Mouse (Mus musculus) hindbrain, embryonic 12.5 days (tissue): Measurements from ENCODE around the gene Sirt7. TPM values are rescaled to one million over a fixed set of nuclear protein-coding genes. Genes with fewer than 3 reads are reported as not detected.

Experiments
- ATAC-seq: fragments of 200-750 bp; cut with Nextera tagmentation; 2 replicates; pipeline ENCODE4 v1.8.0; 2017; ENCODE audit warnings: moderate TSS enrichment; ENCODE audit not compliant: low FRiP score
- H3K27ac ChIP-seq: fragments of 300-500 bp; sonication (generic); 2 replicates; pipeline ENCODE4 v1.5.1; 2016; ENCODE audit warnings: mild to moderate bottlenecking
- H3K27me3 ChIP-seq: fragments of 300-500 bp; sonication (generic); 2 replicates; pipeline ENCODE4 v1.6.1; 2016; ENCODE audit warnings: mild to moderate bottlenecking
- H3K36me3 ChIP-seq: fragments of 300-500 bp; sonication (generic); 2 replicates; pipeline ENCODE4 v1.6.1; 2016; ENCODE audit warnings: mild to moderate bottlenecking
- H3K4me1 ChIP-seq: fragments of 300-500 bp; sonication (generic); 2 replicates; pipeline ENCODE4 v1.6.1; 2016
- H3K4me2 ChIP-seq: fragments of 300-500 bp; sonication (generic); replicated peaks from 2 replicates; pipeline ENCODE4 v1.6.1; 2016; ENCODE audit warnings: mild to moderate bottlenecking
- H3K4me3 ChIP-seq: fragments of 300-500 bp; sonication (generic); 2 replicates; pipeline ENCODE4 v1.5.1; 2016; ENCODE audit warnings: mild to moderate bottlenecking
- H3K9ac ChIP-seq: fragments of 300-500 bp; sonication (generic); 2 replicates; pipeline ENCODE4 v1.6.1; 2016; ENCODE audit warnings: mild to moderate bottlenecking, moderate library complexity
- H3K9me3 ChIP-seq: fragments of 300-500 bp; sonication (generic); replicated peaks from 2 replicates; pipeline ENCODE4 v1.6.1; 2016; ENCODE audit warnings: mild to moderate bottlenecking
- WGBS: fragments of 180-500 bp; shearing (Covaris S2); methylation state at CpG from one replicate; pipeline ENCODE4 v1.1.7; 2016; 5-methylcytosine and 5-hydroxymethylcytosine counted together
- polyA plus RNA-seq: library from polyadenylated mRNA; unstranded; fragments of >200 nt; fragmentation: Nextera tagmentation; extraction: Ambion mirVana; gene quantifications from 2 replicates; pipeline ENCODE4 v1.2.1, GENCODE M21; 2016

The Sirt7 gene
- 43.9 and 50.0 TPM in 2 replicates for polyA plus RNA-seq

- peak within 1 kb of the TSS; percentile 80 for H3K27ac ChIP-seq
- peak; percentile 29 for ATAC-seq
- peaks cover 55% of the 10 kb centered on the region for H3K36me3 ChIP-seq
- no peaks in the 10 kb centered on the region for H3K27me3 ChIP-seq
- peak within 1 kb of the TSS; percentile 99 for H3K4me3 ChIP-seq
- WGBS = 26% methylated on average over 5 of the region's 5 CpGs
- H3K4me1 ChIP-seq = peaks cover 29% of the 10 kb centered on the region
- no peaks in the 10 kb centered on the region for H3K9me3 ChIP-seq
- H3K4me2 ChIP-seq = peak within 1 kb of the TSS; percentile 99
- H3K9ac ChIP-seq = peak within 1 kb of the TSS; percentile 87
Observed at GRCm38 (mm10) chr11:120625152-120625775, at the start of gene Sirt7. Gene Sirt7, minus strand, starts transcription at chr11:120625240.

- peak overlapping the region; percentile 78 for H3K9ac ChIP-seq
- H3K27me3 ChIP-seq = no peaks in the 10 kb centered on the region
- WGBS = 41% methylated on average over 12 of the region's 12 CpGs
- H3K36me3 ChIP-seq = peaks cover 27% of the 10 kb centered on the region
- H3K9me3 ChIP-seq = no peaks in the 10 kb centered on the region
- H3K27ac ChIP-seq = peak overlapping the region; percentile 91
- ATAC-seq = peak; percentile 39
- H3K4me3 ChIP-seq = peak overlapping the region; percentile 73
- H3K4me1 ChIP-seq = peaks cover 10% of the 10 kb centered on the region
- H3K4me2 ChIP-seq = peak overlapping the region; percentile 80
Observed at GRCm38 (mm10) chr11:120673594-120674122, 48.6 kb upstream of the Sirt7 start.

DNA sequence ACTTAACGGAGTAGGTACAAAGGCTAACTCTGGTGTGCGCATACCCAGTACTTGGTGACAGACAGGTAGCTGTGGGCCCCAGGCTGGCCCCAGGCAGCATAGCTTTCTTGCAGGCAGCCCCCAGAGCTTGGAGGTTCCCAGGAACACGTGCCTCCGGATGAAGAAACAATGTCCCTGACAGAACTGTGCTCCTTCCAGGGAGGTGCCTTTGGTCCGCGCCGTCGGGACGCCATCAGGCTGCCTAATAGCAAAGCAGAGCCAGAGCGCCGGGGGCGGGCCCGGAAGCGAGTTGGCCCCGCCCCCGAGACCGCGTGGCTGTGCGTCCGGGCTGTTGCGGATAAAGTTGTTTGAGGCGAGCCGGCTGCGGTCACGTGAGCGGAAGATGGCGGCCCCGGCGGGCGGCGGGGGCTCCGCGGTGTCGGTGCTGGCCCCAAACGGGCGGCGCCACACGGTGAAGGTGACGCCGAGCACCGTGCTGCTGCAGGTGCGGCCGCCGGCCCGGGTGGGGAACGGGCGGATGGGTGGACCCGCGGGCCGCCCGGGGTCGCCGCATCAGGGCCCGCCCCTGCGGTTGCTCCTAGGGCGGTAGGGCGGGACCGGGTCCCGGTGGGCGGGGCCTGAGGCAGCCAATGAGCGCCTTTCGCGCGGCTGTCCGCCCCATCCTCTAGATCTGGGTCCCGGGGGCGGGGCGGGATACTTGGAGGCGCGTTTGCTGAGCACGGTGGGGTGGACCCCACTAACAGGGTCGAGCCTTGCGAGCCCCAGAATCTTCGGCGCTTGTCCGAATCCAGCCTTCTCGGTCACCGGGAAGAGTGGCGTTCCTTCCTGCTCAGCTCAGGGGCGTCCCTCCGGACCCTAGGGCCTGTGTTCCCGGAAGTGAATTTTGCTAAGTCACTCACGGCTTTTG lies 47.9 kb upstream of the Sirt7 start, which contains the start of gene Aspscr1:
TSS of gene Aspscr1 (plus strand) at position 287 of the 907 bp plus-strand sequence.
- H3K27ac ChIP-seq = peak within 1 kb of the TSS; percentile 91
- WGBS = 1% methylated on average over 71 of the region's 83 CpGs
- H3K9ac ChIP-seq = peak within 1 kb of the TSS; percentile 78
- H3K4me2 ChIP-seq = peak within 1 kb of the TSS; percentile 80
- H3K4me1 ChIP-seq = peaks cover 10% of the 10 kb centered on the region
- peak within 1 kb of the TSS; percentile 73 for H3K4me3 ChIP-seq
- peaks cover 20% of the 10 kb centered on the region for H3K36me3 ChIP-seq
- no peaks in the 10 kb centered on the region for H3K27me3 ChIP-seq
- ATAC-seq = peak; percentile 97
- no peaks in the 10 kb centered on the region for H3K9me3 ChIP-seq

DNA sequence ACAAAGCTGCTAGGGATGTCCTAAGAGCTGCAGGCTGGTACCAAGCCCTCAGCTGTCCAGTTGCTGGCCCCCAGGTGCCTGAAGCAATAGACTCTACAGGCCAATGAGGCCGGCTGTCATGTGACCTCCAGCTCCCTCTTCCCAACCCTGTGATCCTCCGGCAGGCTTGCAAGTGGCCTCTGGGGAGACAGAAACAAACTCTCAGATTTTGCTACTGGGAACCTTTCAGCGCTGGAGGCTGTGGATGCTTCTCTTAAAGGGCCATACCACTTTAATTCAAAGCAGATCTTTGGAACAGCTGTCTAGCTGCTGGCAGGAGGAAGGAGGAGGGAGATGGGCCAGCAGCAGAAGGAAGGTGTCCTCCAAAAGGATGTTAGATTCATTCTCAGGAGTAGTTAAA lies 41.6 kb upstream of the Sirt7 start:
- H3K9me3 ChIP-seq = no peaks in the 10 kb centered on the region
- peaks cover 6% of the 10 kb centered on the region; the same call in 1 of the 2 replicates for H3K4me1 ChIP-seq
- H3K4me3 ChIP-seq = no peak overlapping the region
- peaks cover 33% of the 10 kb centered on the region for H3K27me3 ChIP-seq
- H3K9ac ChIP-seq = no peak overlapping the region
- no peak overlapping the region for H3K27ac ChIP-seq
- ATAC-seq = no peak
- H3K4me2 ChIP-seq = no peak overlapping the region
- 11% methylated on average over 3 of the region's 3 CpGs for WGBS
- H3K36me3 ChIP-seq = no peaks in the 10 kb centered on the region

GRCm38 (mm10) chr11:120665406-120665805 lies 40.4 kb upstream of the Sirt7 start:
- Histone ChIP-seq H3K27ac (no peak overlapping the region), H3K9ac (no peak overlapping the region), H3K36me3 (no peaks in the 10 kb centered on the region), H3K4me3 (no peak overlapping the region), H3K4me2 (no peak overlapping the region), H3K4me1 (peaks cover 14% of the 10 kb centered on the region), H3K27me3 (peaks cover 45% of the 10 kb centered on the region), H3K9me3 (no peaks in the 10 kb centered on the region)
- WGBS = 62% methylated on average over 3 of the region's 3 CpGs
- ATAC-seq = no peak

GRCm38 (mm10) chr11:120663714-120664113 lies 38.7 kb upstream of the Sirt7 start:
- Histone ChIP-seq H3K4me1 (peaks cover 28% of the 10 kb centered on the region), H3K9me3 (no peaks in the 10 kb centered on the region), H3K4me3 (no peak overlapping the region), H3K27ac (no peak overlapping the region), H3K36me3 (no peaks in the 10 kb centered on the region), H3K27me3 (peaks cover 62% of the 10 kb centered on the region), H3K9ac (no peak overlapping the region), H3K4me2 (no peak overlapping the region)
- 74% methylated on average over 5 of the region's 5 CpGs for WGBS
- ATAC-seq = no peak

- no peak for ATAC-seq
- no peak overlapping the region for H3K4me3 ChIP-seq
- peaks cover 28% of the 10 kb centered on the region for H3K4me1 ChIP-seq
- peaks cover 71% of the 10 kb centered on the region for H3K27me3 ChIP-seq
- no peak overlapping the region for H3K9ac ChIP-seq
- 62% methylated on average over 6 of the region's 6 CpGs for WGBS
- H3K4me2 ChIP-seq = no peak overlapping the region
- no peaks in the 10 kb centered on the region for H3K9me3 ChIP-seq
- H3K27ac ChIP-seq = no peak overlapping the region
- H3K36me3 ChIP-seq = no peaks in the 10 kb centered on the region
Observed at GRCm38 (mm10) chr11:120662759-120663158, 37.7 kb upstream of the Sirt7 start.

DNA sequence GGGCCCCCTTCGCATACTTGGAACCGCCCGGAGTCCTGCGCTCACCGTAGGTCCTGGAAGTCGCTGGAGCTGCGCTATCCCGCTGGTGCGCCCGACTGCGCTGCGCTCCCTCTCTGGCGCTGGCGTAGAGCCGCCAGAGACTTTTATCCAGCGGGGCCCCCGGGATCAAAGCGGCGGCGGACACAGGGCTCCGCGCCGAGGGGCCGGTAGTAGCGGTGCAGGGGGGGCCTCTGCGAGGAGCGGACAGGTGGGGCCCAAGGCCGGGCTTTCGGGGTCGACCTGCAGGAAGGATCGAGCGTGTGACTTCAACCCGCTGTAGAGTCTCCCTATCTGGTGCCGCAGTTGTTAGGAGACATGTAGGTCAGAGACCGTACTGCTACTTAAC lies 36.0 kb upstream of the Sirt7 start, which contains the start of gene Notum:
TSS of gene Notum (minus strand) at position 100 of the 385 bp plus-strand sequence.
- H3K4me3 ChIP-seq = peak within 1 kb of the TSS; percentile 39
- ATAC-seq = no peak
- no peak within 1 kb of the TSS for H3K27ac ChIP-seq
- H3K27me3 ChIP-seq = peaks cover 88% of the 10 kb centered on the region
- H3K9me3 ChIP-seq = no peaks in the 10 kb centered on the region
- peaks cover 23% of the 10 kb centered on the region for H3K4me1 ChIP-seq
- peak within 1 kb of the TSS; percentile 58 for H3K9ac ChIP-seq
- WGBS = 2% methylated on average over 35 of the region's 35 CpGs
- peak within 1 kb of the TSS; percentile 59 for H3K4me2 ChIP-seq
- H3K36me3 ChIP-seq = no peaks in the 10 kb centered on the region

GRCm38 (mm10) chr11:120660301-120661075 lies 35.4 kb upstream of the Sirt7 start:
- Histone ChIP-seq H3K27ac (no peak overlapping the region), H3K9me3 (no peaks in the 10 kb centered on the region), H3K9ac (peak overlapping the region; percentile 58), H3K4me3 (peak overlapping the region; percentile 39), H3K4me1 (peaks cover 23% of the 10 kb centered on the region), H3K36me3 (no peaks in the 10 kb centered on the region), H3K4me2 (peak overlapping the region; percentile 59), H3K27me3 (peaks cover 91% of the 10 kb centered on the region)
- ATAC-seq = peak; percentile 52; the same call in 1 of the 2 replicates
- under 1% methylated on average over 76 of the region's 95 CpGs for WGBS

- H3K4me1 ChIP-seq = peaks cover 23% of the 10 kb centered on the region
- H3K36me3 ChIP-seq = no peaks in the 10 kb centered on the region
- no peak for ATAC-seq
- H3K9me3 ChIP-seq = no peaks in the 10 kb centered on the region
- H3K27ac ChIP-seq = no peak overlapping the region
- peaks cover 89% of the 10 kb centered on the region for H3K27me3 ChIP-seq
- H3K4me3 ChIP-seq = peak overlapping the region; percentile 39
- WGBS = 2% methylated on average over 50 of the region's 50 CpGs
- peak overlapping the region; percentile 59 for H3K4me2 ChIP-seq
- H3K9ac ChIP-seq = peak overlapping the region; percentile 58; the same call in 1 of the 2 replicates
Observed at GRCm38 (mm10) chr11:120659509-120660300, 34.7 kb upstream of the Sirt7 start.

DNA sequence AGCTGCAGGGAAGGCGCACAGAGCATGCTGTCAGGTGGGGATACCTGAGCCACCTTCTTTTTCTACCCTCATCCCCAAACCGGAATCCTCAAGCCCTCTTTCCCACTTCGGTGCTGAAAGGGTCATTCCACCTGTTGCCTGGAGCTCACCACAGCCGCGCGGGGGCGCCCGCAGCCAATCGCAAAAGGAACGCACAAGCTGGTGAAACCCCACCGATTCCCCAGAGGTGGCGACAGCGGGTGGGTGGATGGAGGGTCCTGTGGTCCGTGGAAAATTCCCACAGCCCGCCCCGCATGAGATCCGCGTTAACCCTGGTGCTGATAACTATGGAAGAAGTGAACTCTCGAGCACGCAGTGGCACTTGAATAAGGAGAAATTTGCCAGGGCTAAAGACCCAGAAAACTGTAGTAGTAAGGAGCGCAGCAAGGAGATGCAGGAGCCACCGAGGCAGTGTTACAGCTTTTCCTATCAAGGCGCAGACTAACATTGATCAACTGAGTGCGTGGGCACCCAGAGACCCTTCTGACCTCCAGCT lies 33.9 kb upstream of the Sirt7 start:
- WGBS = 4% methylated on average over 24 of the region's 24 CpGs
- no peak overlapping the region for H3K27ac ChIP-seq
- peak overlapping the region; percentile 4; the same call in 1 of the 2 replicates for H3K4me3 ChIP-seq
- H3K36me3 ChIP-seq = no peaks in the 10 kb centered on the region
- ATAC-seq = no peak
- H3K9me3 ChIP-seq = no peaks in the 10 kb centered on the region
- peaks cover 23% of the 10 kb centered on the region for H3K4me1 ChIP-seq
- peaks cover 94% of the 10 kb centered on the region for H3K27me3 ChIP-seq
- H3K4me2 ChIP-seq = 0 out of 2 replicates have a peak overlapping the region, but pooled peaks have one; percentile 8
- no peak overlapping the region for H3K9ac ChIP-seq
